Mouse (Mus musculus) splenic B cell, adult 2 months (primary cell): ENCODE measurements at regions not wholly inside any gene's neighbourhood (a gene's known extent, or its start where the extent isn't known, plus 50 kb on each side); places are given as distances from the start of the nearest gene placed in this dataset.

ENCODE experiments used
- DNase-seq: peaks from one replicate; pipeline ENCODE4 v3.0.0-alpha.2; 2011; ENCODE audit warnings: low read depth, low spot score
- H3K27me3 ChIP-seq: 2 replicates; pipeline ENCODE4 v1.6.1; 2012; ENCODE audit warnings: mild to moderate bottlenecking, low read length, moderate library complexity, mixed read lengths; ENCODE audit not compliant: control insufficient read depth, poor library complexity, insufficient read depth, severe bottlenecking
- H3K36me3 ChIP-seq: 2 replicates; pipeline ENCODE4 v1.6.1; 2012; ENCODE audit warnings: mild to moderate bottlenecking, low read length, moderate library complexity, mixed read lengths; ENCODE audit not compliant: control insufficient read depth, poor library complexity, insufficient read depth, severe bottlenecking

DNA sequence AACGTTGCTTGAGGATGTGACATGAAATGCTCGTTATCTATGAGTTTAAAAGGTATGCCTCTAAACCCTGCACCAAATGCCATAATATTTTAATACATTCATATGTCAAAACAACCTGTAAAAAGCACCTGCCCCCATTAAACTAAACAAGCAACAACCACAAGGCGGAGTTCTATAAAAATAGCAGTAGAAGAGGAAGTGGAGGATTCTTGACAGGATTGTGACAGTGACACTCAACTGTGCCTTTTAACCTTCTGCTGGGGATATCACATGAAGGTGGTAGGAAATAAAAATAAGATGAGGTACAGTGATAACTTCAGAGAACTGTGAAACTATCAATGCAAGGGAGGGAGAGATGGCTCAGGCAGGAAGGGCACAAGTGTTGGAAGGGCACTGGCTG, 58.6 kb upstream of the Dbx2 start:
- H3K27me3 ChIP-seq: no peaks in the 10 kb centered on the region; the same call in 1 of the 2 replicates
- peak; percentile 4 for DNase-seq
- no peaks in the 10 kb centered on the region for H3K36me3 ChIP-seq

DNA sequence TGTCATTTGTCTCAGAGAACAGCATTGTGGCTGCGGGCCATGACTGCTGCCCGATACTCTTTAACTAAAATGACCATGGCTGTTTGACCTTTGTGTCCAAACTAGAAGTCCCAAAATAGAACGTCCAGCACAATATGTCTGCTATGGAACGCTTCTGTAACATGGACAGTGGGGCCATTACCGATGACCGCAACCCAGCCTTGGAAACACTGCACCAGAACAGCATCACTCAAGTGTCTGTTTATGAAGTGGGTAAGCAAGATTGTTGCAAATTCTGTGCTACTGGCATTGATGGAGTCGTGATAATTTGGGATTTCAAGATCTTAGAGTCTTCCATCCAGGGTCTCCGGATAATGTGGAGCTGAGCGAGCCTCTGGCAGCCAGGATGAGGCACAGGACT, 60.2 kb upstream of the Dbx2 start:
- DNase-seq: no peak
- Histone ChIP-seq H3K27me3 (no peaks in the 10 kb centered on the region; the same call in 1 of the 2 replicates), H3K36me3 (no peaks in the 10 kb centered on the region)

DNA sequence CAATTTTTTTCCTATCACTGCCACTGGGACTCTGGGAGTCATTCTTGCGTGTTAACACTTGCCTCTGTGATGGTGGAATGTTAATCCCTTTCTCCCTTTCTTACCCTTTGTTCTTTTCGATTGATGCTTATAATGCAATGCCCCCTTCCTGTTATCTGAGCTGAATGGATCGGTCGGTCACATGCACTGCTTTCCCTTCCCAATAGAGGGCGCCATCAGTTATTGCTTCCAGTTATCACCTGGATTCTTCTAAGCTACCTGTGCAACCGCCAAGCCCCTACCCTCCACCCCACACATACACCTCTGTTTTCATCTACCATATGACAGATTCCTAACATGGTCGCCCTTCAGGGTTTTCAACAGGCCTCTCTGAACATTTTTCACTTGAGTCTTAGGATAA, 66.9 kb upstream of the Ano6 start:
- no peaks in the 10 kb centered on the region for H3K36me3 ChIP-seq
- peak; percentile 53 for DNase-seq
- no peaks in the 10 kb centered on the region for H3K27me3 ChIP-seq

DNA sequence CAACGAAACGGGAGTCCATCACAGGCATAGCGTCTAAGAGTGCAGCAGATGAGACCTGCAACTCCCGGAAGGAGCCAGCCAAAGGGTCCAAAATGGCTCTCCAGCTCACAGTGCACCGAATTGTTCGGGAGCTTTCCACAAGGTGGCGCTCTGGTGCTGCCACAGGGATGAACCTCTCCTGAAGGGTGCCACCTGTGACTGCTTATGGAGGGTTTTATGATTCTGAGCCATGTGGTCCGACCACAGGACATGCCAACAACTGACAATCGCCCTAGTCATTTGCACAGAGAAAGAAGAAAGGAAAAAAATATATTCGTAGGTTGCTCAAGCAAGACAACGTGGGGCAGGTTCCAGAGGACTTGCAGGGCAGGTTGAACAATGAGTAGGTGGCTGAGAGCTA, 64.8 kb upstream of the Ano6 start:
- no peaks in the 10 kb centered on the region for H3K27me3 ChIP-seq
- H3K36me3 ChIP-seq: no peaks in the 10 kb centered on the region
- DNase-seq: peak; percentile 68

DNA sequence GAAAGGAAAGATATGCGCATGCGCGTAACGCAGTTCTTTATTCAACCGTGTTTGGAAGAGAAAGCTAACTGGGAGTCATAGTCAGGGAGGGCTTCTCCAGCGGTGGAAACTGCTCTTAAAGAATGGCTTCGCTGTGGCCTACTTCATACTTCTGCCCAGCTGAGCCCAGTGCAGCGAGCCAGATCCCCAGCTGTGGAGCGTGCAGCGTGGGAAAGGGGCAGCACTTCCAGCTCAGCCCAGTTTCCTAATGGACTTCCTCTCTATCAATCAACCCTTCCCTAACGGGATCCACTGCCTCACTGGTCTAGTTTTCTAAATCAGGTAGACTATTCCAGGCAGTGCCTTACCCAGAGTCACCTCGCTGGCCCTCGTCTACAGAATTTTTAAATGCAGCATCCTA, 64.1 kb upstream of the Ano6 start:
- Histone ChIP-seq H3K27me3 (no peaks in the 10 kb centered on the region), H3K36me3 (no peaks in the 10 kb centered on the region)
- DNase-seq: no peak

DNA sequence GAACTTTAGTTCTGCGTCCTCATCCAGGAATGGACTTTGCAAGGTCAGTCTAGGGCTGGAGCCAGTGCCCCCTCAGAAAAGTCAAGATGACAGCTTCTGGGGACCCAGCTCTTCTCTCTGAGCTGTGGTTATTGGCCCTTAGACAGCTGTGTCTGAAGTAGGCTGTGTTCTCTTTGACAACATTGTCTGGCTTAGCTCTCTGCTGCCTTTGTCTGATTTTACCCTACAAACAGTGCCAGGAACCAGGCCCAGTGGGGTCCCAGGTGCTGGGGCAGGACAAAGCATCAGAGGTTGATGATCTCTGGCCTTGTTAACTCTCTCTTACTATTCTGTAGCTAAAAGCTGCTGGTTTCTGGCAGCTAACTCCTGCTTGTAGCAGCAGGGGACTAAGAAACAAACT, 54.9 kb upstream of the Ano6 start:
- no peaks in the 10 kb centered on the region for H3K27me3 ChIP-seq
- H3K36me3 ChIP-seq: no peaks in the 10 kb centered on the region
- DNase-seq: no peak
